Mouse (Mus musculus): ENCODE data around the gene D2hgdh. TPM values are rescaled to one million over a fixed set of nuclear protein-coding genes. Genes with fewer than 3 reads are reported as not detected.
"Not testable (repeated sequence)": the region's sequence is repeated elsewhere in the genome, so short reads cannot be mapped to it uniquely, and the experiment has no call there.

D2hgdh gene
- total RNA-seq, 2 experiments from 2014 or later: 32.9 to 46.5 TPM

DNA sequence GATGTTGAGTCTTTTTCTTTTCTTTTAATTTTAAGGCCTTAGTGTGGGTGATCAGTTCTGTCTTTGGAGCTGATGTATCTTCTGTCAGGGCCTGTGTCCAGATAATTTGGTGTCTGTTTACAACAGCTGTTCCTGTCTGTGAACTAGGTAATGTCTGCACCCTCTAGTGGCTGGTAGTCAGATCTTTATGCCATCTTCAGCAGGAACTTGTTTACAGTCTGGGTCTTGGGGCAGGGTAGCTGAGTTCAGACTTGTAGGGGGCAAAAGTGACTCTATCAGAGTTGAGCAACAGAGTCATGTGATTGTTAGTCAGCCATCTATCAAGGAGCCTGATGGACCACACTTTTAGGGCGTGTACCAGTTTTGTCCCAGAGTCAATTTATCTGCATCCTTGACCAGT is 72.7 kb downstream of the D2hgdh start:
- DNase-seq; intact Hi-C loops (cut with DNase I): not testable (repeated sequence)

DNA sequence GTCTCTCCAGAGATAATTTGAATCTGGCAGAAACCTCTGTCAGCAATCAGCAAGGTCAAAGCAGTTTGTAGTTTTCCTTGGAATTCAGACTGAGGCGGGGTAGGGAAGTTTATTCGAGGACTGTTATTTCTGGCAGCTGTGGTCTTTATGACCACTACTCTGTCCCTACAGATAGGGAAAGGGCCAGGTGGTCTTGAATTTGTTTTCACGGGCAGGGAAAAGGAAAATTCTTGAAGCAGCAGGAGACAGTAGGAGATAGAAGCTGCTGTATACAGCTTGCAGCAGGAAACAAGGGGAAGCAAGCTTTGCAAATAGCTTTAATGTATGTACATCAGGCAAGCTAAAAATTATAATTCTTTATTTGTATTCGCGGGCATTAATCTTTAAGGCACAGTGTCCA is 76.6 kb downstream of the D2hgdh start:
- DNase-seq; intact Hi-C loops (cut with DNase I): not testable (repeated sequence)

Other genes with a start within 250 kb of the D2hgdh start
- 100 to 1,000 TPM in 1 of 2 experiments, 10 to 100 TPM in 1; 98.2 to 103 TPM for gene Stk25, start 166.2 kb upstream of the D2hgdh start, total RNA-seq (2021)
- 1 to 10 TPM; 3.3 to 4.1 TPM for gene Bok, start 139.2 kb upstream of the D2hgdh start, total RNA-seq (2021)
- 10 to 100 TPM; 38.4 to 39.6 TPM for gene Atg4b, start 73.4 kb upstream of the D2hgdh start, total RNA-seq (2021)
- gene Thap4, start 70.0 kb upstream of the D2hgdh start, total RNA-seq (2021): 10 to 100 TPM; 77.9 to 88.1 TPM
- 10 to 100 TPM; 20.9 to 22.0 TPM for gene Dtymk, start 23.0 kb upstream of the D2hgdh start, total RNA-seq (2021)
- gene Ing5, start 20.9 kb upstream of the D2hgdh start, total RNA-seq (2021): 10 to 100 TPM; 10.3 to 15.8 TPM
- under 1 TPM; 0.11 to 0.31 TPM for gene Gal3st2, start 36.4 kb downstream of the D2hgdh start, total RNA-seq (2021)
- gene Gal3st2b, start 93.4 kb downstream of the D2hgdh start, total RNA-seq (2021): under 1 TPM; 0.38 to 0.86 TPM
- gene Gal3st2c, start 165.6 kb downstream of the D2hgdh start, total RNA-seq (2021): under 1 TPM; 0.78 to 0.95 TPM
- gene Neu4, start 195.5 kb downstream of the D2hgdh start, total RNA-seq (2021): not detected
- not detected for gene Pdcd1, start 227.6 kb downstream of the D2hgdh start, total RNA-seq (2021)